Mouse (Mus musculus) gastrocnemius, postnatal 14 days (tissue): Measurements from ENCODE around the gene Chd1. TPM values are rescaled to one million over a fixed set of nuclear protein-coding genes. Genes with fewer than 3 reads are reported as not detected.

Source experiments
- DNase-seq: peaks from one replicate; pipeline ENCODE4 v3.0.0; 2021; ENCODE audit warnings: mixed read lengths
- intact Hi-C: fragments of 180-260 bp; cut with DNase I; formaldehyde crosslinking; loops from one replicate; pipeline ENCODE4 v1.15.1; 2025; ENCODE audit warnings: low total_unique reads
- long read RNA-seq, 2 experiments: library from polyadenylated mRNA; stranded (forward); transcript quantifications; one replicate each; pipeline ENCODE4 v2.0.0; 2021
- total RNA-seq, 2 experiments: library from RNA; stranded (reverse); gene quantifications; 2 replicates each; pipeline ENCODE4 v1.2.3; 2021

Chd1 gene
- 10 to 100 TPM; 14.7 to 15.2 TPM for total RNA-seq
- long read RNA-seq, experiment 1, full-length matches to known transcripts: 3 of 12 reads
- long read RNA-seq, experiment 1, partial matches to known transcripts: 4 of 12 reads
- long read RNA-seq, experiment 1, other reads (novel, unspliced or antisense): 5 of 12 reads
- long read RNA-seq, experiment 2, full-length matches to known transcripts: 2 of 12 reads
- long read RNA-seq, experiment 2, partial matches to known transcripts: 6 of 12 reads
- long read RNA-seq, experiment 2, other reads (novel, unspliced or antisense): 4 of 12 reads

DNA sequence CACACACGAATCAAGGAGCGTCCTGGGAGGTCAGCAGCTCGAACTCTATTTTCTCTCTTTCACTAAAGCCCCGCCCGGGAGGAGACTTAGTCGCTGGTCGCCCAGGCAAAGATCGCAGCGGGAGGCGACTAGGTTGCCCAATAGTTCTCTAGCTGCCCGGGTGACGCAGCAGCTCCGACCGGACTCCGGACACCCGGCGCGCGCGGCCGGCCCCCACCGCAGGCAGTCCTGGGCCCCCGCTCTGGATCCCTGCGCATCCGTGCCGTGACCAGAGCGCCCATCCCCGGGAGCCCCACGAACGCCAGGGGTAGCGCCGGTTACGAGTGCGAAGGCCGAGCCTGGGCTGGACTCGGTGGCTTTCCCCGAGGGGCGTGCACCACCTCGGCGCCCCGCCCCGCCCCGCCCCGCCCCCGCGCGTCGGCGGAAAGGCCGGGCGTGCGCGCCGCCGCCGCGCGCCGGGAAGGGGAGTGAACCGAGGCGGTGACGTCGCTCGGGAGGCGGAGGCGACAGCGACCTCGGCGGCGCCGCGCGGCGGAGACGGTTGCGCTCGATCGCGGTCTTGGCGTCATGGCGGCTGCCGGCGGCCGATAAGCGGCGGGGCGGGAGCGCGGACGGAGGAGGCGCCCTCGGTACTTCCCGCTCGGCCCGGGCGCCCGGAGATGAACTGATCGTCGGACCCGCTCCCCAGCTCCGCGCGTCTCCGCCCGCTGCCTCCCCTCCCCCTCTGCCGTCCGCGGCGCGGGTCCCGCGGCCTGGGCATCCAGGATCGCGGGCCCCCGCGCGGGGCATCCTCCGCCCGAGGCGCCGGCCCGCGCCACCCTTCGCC lies at the start of gene Chd1:
Gene Chd1 (plus strand): TSS at position 493 of the 826 bp plus-strand sequence.
- intact Hi-C loops: no loop called here
- peak; percentile 92 for DNase-seq

DNA sequence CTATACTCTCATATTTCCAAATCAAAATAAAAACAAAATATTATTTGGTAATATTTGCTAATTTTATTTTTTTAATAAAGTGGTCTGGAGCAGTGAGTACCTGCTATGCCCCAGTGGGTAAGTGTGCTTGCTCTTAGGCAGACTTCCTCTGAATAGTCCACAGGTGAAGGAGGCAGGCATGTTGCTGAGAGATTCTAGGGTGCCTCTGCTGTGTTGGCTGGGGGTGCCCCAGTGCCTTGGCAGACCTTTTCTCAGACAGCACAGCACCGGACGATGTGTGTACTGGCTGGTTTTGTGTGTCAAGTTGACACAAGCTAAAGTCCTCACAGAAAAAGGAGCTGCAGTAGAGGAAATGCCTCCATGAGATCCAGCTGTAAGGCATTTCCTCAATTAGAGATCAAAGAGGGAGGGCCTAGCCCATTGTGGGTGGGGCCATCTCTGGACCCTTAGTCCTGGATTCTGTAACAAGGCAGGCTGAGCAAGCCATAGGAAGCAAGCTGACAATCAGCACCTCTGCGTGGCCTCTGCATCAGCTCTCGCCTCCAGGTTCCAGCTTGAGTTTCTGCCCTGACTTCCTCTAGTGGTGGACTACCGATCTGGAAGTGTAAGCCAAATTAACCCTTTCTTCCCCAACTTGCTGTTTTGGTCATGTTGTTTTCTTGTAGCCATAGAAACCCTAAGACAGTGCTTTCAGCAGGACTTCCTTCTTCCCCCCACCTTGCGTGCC lies 47.7 kb upstream of the Chd1 start:
- peak; percentile 9 for DNase-seq
- intact Hi-C loops: no loop called here

DNA sequence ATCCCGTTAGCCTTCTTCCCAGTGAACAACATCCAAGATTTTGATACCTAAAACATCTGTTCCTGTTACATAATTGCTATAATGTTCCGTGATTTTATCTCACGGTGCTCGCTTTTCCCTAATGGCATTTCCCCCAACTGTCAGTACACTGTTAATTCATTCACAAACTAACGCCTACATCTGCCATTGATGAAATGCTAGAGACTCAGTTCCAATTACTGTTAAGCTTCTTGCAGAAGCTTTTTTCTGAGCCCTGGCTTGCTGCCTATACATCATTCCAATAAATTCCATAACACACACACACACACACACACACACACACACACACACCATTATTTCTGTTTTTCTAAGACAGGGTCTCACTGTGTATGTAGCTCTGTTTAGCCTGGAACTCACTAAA lies 31.9 kb upstream of the Chd1 start:
- intact Hi-C loops: no loop called here

DNA sequence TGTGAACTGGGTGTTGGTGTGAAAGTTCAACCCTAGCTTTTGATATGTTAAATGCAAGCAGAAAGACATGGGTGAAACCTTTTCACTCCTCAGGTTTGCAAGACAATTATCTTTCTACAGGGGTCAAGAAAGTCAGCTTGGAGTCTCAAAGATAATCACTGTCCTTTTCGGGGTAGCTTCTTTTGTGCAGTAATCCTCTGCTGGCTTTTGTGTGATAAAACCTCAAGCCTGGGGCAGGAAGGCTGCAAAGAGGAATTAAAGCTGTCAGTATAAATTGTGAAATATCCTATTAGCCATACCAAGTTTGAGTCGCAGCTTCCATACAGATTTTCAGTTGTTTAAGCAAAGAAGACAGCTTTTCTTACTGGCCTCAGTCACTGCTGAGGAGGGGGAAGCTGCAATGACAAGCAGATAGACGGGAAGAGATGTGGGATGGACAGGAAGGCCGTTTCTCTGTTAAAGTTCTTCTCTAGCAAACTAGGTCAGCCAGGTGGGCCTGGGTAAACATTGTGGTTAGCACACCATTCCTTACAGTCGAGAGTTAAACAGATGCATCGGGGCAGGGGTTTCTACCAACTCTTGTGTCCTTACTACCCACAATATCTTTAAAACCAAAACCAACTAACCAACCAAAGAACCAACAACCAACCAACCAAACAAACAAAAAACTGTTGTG lies 26.7 kb upstream of the Chd1 start:
- DNase-seq: no peak
- intact Hi-C loops: no loop called here

More for the DNA sequence above, 31.9 kb upstream of the Chd1 start:
- no peak for DNase-seq

DNA sequence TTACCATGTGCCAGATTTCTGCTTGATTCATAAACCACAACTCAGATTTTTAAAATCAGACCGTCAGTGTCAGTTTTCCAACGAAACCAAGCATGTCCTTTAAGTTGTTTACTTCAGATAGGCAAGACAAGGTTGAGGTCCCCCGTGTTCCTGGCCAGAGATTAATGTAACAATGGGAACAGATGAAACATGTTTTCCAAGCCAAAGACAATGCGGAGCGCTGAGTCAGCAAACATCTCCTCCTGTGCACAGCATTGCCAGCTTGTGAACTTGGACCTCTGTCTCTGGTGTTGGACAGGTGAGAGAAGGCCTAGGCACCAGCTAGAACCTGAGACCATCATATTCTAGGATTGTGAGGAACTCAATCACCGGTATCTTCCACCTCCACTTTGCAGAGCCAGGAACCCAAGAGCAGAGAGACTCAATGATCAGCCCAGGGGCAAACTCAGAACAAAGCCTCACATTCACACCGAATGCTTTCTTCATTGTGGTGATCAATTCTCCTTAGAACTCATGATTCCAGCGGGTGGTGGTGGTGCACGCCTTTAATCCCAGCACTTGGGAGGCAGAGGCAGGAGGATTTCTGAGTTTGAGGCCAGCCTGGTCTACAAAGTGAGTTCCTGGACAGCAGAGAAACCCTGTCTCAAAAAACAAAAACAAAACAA lies 24.7 kb upstream of the Chd1 start:
- DNase-seq: no peak
- intact Hi-C loops: no loop called here

DNA sequence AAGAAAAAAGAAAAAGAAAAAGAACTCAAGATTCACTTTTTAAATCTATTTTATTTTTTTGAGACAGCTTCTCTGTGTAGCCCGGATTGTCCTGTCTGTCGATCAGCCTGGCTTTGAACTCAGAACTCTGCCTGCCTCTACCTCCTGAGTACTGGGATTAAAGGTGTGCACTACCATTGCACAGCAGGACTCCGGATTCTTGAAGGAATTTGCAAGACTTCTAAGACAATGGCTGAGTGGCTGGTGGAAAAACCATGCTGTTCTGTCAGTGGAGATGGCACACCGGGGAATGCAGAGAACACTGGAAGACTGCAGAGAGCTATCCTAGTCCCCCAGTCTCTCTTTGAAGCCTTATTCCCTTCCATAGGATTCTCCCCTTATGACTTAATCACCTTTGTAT lies 24.1 kb upstream of the Chd1 start:
- DNase-seq: no peak

DNA sequence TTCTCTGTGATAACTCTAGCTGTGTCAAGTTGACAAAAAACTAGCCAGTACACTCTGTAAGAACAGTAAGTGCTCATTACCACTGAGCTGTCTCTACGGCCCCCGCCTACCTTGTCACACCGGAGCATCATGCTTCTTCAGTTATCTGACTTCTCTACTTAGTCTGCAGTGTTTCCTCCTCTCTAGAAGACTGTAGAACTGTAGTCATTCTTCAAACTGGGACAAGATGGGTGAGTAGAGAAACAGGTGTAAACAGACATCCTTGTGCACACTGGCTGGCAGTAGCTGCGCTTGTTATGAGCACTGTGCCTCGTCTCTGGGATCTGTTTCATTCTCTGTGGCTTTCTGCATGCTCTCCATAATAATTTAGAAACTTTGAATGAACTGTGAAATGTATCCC lies 18.4 kb upstream of the Chd1 start:
- DNase-seq: no peak
- intact Hi-C loops: no loop called here

More for the DNA sequence above, 24.1 kb upstream of the Chd1 start:
- intact Hi-C loops: no loop called here

DNA sequence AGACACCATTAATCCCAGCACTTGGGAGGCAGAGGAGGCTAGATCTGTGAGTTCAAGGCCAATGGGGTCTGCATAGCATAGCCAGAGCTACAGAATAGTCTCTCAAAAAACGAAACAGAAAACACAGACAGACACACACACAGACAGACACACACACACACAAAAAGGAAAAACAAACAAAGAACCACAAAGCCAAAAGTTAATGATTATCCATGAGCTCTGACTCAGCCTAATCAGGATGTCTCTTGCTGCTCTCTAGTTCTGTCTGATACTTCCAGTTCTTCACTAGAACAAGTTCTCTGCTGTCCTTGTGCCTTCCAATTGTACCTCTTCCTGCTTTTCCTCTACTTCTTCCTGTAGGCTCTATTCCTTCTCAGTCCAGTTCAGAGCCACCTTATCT lies 14.5 kb upstream of the Chd1 start:
- intact Hi-C loops: no loop called here
- no peak for DNase-seq

DNA sequence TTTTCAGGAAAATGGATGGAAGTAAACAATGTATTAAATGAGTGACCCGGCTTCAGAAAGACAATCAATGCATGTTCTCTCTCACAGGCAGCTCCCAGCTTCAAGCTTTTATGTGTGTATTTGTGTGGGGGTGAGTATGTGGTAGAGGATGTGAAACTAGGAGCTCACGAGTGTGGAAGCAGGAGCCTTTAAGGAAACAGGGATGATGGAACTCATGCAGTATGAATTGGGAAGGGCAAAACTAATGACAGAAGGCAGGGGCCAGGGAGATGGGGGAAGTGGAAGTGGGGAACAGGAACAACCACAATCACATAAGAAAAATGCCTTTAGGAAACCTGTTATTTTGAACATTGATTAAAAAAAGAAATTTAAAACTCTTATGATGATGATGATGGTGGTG lies 9.2 kb upstream of the Chd1 start:
- no peak for DNase-seq
- intact Hi-C loops: no loop called here

DNA sequence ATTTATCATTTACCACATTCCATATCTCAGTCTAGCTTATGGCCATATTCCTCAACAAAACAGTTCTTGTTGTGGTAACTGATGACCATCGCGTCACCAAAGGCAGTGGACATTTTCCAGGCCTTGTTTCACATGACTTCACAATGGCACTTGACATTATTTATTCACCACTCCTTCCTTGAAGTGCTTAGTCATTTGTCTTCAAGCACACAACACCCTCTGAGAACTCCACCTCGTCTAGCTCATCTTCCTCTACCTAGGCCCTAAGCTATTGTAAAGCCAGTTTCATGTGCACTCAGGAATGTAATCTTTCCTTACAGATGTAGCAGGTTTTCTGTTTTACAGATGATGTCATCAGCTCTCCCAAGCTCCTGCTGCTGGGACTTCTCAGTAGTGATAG lies 5.8 kb upstream of the Chd1 start:
- intact Hi-C loops: no loop called here
- DNase-seq: no peak

DNA sequence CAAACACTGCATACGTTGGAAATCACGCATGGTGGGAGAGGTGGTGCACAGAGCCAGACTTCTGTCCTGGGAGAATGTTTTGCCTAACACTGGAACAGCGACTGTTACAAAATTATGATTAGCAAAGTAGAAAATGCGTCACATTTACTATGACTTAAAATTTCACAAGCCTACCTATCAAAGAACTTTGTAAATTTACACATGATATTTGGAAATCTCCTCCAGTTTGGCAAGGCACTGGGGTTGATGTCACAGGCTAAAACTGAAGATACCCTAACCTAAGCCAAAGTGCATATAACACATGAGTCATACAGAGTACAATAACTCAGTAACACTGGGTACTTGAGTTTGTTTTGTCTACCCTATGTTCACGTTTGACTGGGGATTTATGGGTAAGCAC lies 3.3 kb upstream of the Chd1 start:
- intact Hi-C loops: no loop called here
- no peak for DNase-seq

DNA sequence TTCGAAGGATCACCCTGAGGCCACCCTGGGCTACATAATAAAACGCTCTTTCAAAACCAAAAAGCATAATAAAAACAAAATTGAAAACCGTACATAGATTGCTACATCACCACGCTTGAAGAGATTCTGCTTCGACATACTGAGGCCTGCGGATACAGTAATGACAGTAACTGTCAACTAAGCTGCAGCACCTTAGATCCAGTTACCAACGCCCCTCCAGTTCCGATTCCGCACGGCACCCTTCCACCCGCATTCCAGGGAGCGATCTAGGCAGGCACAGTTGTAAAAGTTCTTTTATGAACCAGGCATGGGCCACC lies 651 bp upstream of the Chd1 start:
- no peak for DNase-seq
- intact Hi-C loops: no loop called here

DNA sequence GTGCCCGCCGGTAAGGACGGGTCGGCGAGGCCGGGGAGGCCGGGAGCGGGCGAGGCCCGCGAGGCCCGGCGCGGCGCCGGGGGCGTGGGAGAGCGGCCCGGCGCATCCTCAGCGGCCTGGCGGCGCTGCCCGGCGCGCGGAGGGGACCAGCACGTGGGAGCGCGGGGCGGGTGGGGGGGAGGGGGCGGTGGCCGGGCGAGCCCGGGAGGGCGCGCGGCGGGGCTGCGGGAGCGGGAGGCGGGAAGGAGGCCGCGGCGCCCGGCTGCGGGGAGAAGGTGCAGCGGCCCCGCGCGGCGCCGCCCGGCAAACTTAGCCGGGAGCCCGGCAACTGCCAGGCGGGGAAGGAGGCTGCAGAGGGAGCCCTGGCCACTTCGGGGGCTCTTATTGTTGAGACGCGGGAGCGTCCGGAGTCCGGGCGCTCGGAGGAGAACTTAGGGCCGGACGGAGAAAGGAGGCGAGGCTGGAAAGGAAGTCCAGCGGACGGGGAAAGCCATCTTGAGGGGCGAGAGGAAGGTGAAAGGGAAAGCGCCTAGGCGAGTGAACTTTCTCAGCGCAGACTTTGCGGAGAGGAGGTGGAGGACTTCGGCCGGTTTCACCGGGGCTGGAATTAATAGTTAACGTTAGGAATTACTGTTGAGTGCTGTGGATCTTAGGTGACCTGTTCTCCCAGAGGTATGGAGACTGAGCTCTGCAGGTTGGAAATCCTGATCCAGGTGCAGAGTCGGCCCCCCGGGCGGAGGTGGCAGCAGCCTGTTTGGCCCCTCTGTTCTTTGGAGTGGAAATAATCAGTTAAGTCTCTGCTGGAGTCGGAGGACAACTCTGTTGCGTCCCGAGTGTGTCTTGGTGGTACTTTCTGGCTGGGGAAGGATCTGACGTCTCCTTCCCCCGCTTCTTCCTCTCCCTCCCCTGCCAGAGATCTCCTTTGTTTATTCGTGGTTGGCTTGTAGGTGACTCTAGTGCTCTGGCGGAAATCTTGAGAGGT lies 827 bp downstream of the Chd1 start:
- peak; percentile 44 for DNase-seq
- intact Hi-C loops: no loop called here

DNA sequence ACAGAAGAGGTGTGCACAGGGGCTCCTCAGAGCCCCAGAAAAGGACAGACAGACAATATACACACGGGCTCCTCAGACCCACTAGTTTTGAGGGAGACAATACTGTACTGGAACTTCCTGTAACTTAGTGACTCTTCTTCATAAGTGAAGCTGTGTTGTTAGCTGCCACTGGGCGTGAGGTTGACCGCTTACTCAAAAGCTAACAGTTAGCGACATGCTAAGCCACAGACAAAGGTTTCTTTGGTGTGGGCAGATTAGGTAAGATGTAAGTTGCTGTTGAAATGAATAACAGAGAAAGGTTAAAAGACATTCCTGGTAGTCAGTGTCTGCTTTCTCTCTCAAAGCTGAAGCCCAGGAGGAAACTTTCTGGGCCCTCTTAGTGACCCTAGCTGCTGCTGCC lies 9.7 kb downstream of the Chd1 start:
- intact Hi-C loops: no loop called here
- DNase-seq: no peak

DNA sequence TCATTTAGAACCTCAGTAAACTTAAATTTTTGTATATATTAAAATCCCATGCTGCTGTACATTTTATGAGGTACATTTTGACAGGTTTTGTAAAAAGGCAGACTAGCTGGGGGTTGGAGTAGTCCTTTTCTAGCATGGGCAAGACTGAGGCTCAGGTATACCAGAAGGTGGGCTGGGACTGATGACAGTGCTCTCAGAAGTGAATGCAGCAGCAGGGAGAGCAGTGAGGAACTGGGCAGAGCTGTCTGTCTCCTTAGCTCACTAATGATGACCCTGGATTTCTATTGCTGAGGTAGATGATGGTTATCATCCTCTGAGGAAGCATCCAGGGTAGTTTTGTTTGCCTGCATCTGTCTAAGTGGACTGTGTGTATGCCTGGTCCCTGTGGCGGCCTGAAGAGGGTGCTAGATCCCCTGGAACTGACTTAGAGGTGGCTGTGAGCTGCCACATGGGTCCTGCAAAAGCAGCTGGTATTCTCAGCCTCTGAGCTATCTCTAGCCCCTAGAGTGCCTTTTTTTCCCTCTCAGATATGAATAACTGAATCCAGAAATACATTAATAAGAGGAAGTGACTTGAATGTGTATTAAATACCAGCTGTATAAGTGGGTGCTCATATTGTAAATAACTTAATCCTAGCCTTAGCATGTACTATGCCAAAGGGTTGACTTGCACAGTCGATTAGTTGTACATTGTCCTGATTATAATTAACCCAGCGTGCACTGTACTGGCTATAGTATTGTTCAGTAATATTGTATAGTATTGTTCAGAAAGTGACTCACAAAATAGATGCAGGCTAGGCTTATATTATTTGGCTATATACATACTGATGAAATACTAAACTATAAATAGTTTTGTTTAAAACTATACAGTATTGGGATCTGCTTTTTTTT lies 10.5 kb downstream of the Chd1 start:
- DNase-seq: no peak
- intact Hi-C loops: no loop called here

DNA sequence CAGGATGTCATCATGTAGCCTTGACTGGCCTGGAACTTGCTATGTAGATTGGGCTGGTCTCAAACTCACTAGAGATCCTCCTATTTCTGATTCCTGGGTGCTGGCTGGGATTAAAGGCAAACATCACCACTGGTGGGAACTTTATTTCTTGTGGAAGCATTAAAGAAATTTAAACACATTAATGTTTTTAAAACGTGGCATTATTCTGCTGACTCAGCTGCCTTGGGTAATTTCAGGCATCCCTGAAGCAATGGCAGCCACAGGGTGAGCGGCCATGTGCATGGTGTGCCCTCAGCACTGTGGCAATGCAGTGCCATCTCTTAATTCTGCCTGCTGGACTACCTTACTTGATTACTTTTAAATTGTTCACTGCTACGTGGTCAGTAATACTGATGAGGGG lies 11.2 kb downstream of the Chd1 start:
- DNase-seq: no peak
- intact Hi-C loops: no loop called here

DNA sequence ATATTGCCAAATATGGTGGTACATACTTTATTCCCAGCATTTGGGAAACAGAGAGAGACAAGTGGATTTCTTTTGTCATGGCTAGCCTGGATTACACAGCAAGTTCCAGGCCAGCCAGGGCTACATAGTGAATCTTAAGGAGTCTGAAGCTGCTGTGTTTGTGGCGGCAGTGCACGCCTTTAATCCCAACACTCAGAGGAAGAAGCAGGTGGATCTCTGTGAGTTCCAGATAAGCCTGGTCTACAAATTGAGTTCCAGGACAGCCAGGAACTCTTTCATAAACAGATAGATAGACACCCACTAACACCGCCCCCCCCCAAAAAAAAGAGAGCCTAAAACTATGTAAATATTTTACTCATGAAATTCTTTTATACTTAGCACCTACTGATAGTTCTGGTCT lies 16.1 kb downstream of the Chd1 start:
- intact Hi-C loops: loop anchor here (5.0 kb wide), 1 partner anchor 99 kb away; no protein-coding TSS in a partner anchor
- DNase-seq: no peak
